Mouse (Mus musculus) liver, postnatal 0 days (tissue): ENCODE data around the gene 0610010K14Rik. TPM values are rescaled to one million over a fixed set of nuclear protein-coding genes. Genes with fewer than 3 reads are reported as not detected.

ENCODE experiments used
- ATAC-seq: fragments of 200-750 bp; cut with Nextera tagmentation; 2 replicates; pipeline ENCODE4 v1.8.0; 2017; ENCODE audit warnings: mild to moderate bottlenecking, moderate library complexity
- DNase-seq: peaks from one replicate; pipeline ENCODE4 v3.0.0-alpha.2; 2016
- H3K27ac ChIP-seq: fragments of 300-500 bp; sonication (generic); 2 replicates; pipeline ENCODE4 v1.5.1; 2014; ENCODE audit warnings: antibody characterized with exemption, moderate library complexity, mild to moderate bottlenecking, low read depth
- H3K27me3 ChIP-seq: fragments of 300-500 bp; sonication (generic); 2 replicates; pipeline ENCODE4 v1.6.1; 2014; ENCODE audit warnings: low read length, control low read depth, mixed read lengths; ENCODE audit not compliant: insufficient read depth
- H3K36me3 ChIP-seq: fragments of 300-500 bp; sonication (generic); replicated peaks from 2 replicates; pipeline ENCODE4 v1.6.1; 2014; ENCODE audit warnings: mild to moderate bottlenecking, control low read depth, low read length, moderate library complexity, mixed read lengths; ENCODE audit not compliant: insufficient read depth
- H3K4me1 ChIP-seq: fragments of 300-500 bp; sonication (generic); 2 replicates; pipeline ENCODE4 v1.6.1; 2014; ENCODE audit warnings: antibody characterized with exemption, mild to moderate bottlenecking, control low read depth; ENCODE audit not compliant: insufficient read depth
- H3K4me2 ChIP-seq: fragments of 300-500 bp; sonication (generic); 2 replicates; pipeline ENCODE4 v1.6.1; 2014; ENCODE audit warnings: low read depth, mild to moderate bottlenecking, low read length, moderate library complexity, mixed read lengths
- H3K4me3 ChIP-seq: fragments of 300-500 bp; sonication (generic); 2 replicates; pipeline ENCODE4 v1.5.1; 2014; ENCODE audit warnings: low read depth, low read length
- H3K9ac ChIP-seq: fragments of 300-500 bp; sonication (generic); replicated peaks from 2 replicates; pipeline ENCODE4 v1.6.1; 2014; ENCODE audit warnings: mild to moderate bottlenecking, moderate library complexity
- H3K9me3 ChIP-seq: fragments of 300-500 bp; sonication (generic); 2 replicates; pipeline ENCODE4 v1.6.1; 2016; ENCODE audit warnings: mild to moderate bottlenecking, control low read depth, low read length, mixed read lengths
- CTCF ChIP-seq: sonication (generic); IDR thresholded peaks from 2 replicates; pipeline ENCODE4 v1.5.1; 2016; ENCODE audit warnings: antibody characterized with exemption, low read depth
- EP300 ChIP-seq: IDR thresholded peaks from 2 replicates; pipeline ENCODE4 v1.6.1; 2016; ENCODE audit warnings: antibody characterized with exemption, low read depth, mild to moderate bottlenecking
- WGBS: fragments of 180-500 bp; shearing (Covaris S2); extraction: QIAGEN DNeasy Blood & Tissue Kit; methylation state at CpG from one replicate; pipeline ENCODE4 v1.1.7; 2014; ENCODE audit not compliant: insufficient replicate concordance; 5-methylcytosine and 5-hydroxymethylcytosine counted together
- polyA plus RNA-seq: library from polyadenylated mRNA; unstranded; fragments of >200 nt; fragmentation: Nextera tagmentation; extraction: Ambion mirVana; gene quantifications from 2 replicates; pipeline ENCODE4 v1.2.1, GENCODE M21; 2015

Gene 0610010K14Rik
- polyA plus RNA-seq, 1 experiment from 2014 or later = 48.9 TPM

- Histone ChIP-seq H3K4me1 (peaks cover 28% of the 10 kb centered on the region), H3K9me3 (no peaks in the 10 kb centered on the region), H3K4me3 (peak overlapping the region; percentile 8; the same call in 1 of the 2 replicates), H3K36me3 (peaks cover 11% of the 10 kb centered on the region; the same call in 1 of the 2 replicates), H3K9ac (0 out of 2 replicates have a peak overlapping the region, but pooled peaks have one; percentile 26), H3K27ac (no peak overlapping the region), H3K27me3 (peaks cover 26% of the 10 kb centered on the region), H3K4me2 (peak overlapping the region; percentile 63)
- TF ChIP-seq EP300 (no peak), CTCF (no peak)
- DNase-seq = no peak
- 30% methylated on average over 10 of the region's 10 CpGs for WGBS
- ATAC-seq = no peak
Observed at GRCm38 (mm10) chr11:70232546-70232945, 5.2 kb downstream of the 0610010K14Rik start.

GRCm38 (mm10) chr11:70230239-70230727 is 7.4 kb downstream of the 0610010K14Rik start:
- H3K36me3 ChIP-seq = peaks cover 5% of the 10 kb centered on the region; the same call in 1 of the 2 replicates
- peak overlapping the region; percentile 17; the same call in 1 of the 2 replicates for H3K9ac ChIP-seq
- peak overlapping the region; percentile 50 for H3K4me3 ChIP-seq
- peaks cover 41% of the 10 kb centered on the region for H3K27me3 ChIP-seq
- H3K9me3 ChIP-seq = no peaks in the 10 kb centered on the region
- under 1% methylated on average over 32 of the region's 32 CpGs for WGBS
- H3K27ac ChIP-seq = peak overlapping the region; percentile 70; the same call in 1 of the 2 replicates
- no peak for TF ChIP-seq EP300
- peak; percentile 99 for TF ChIP-seq CTCF
- DNase-seq (peak; percentile 91), ATAC-seq (peak; percentile 71)
- H3K4me1 ChIP-seq = peaks cover 28% of the 10 kb centered on the region
- peak overlapping the region; percentile 77 for H3K4me2 ChIP-seq

- Histone ChIP-seq H3K9ac (peak within 1 kb of the TSS; percentile 54), H3K4me1 (peaks cover 28% of the 10 kb centered on the region), H3K4me2 (peak within 1 kb of the TSS; percentile 77), H3K36me3 (no peaks in the 10 kb centered on the region), H3K4me3 (peak within 1 kb of the TSS; percentile 50), H3K9me3 (no peaks in the 10 kb centered on the region), H3K27ac (peak within 1 kb of the TSS; percentile 70), H3K27me3 (peaks cover 46% of the 10 kb centered on the region)
- 3% methylated on average over 39 of the region's 39 CpGs for WGBS
- ATAC-seq (peak; percentile 3; the same call in 1 of the 2 replicates), DNase-seq (no peak)
- no peak for TF ChIP-seq EP300
- no peak for TF ChIP-seq CTCF
Observed at GRCm38 (mm10) chr11:70229260-70230010, 8.3 kb downstream of the 0610010K14Rik start, which contains the start of gene Bcl6b. Gene Bcl6b (minus strand): TSS chr11:70229798.

- peaks cover 28% of the 10 kb centered on the region for H3K4me1 ChIP-seq
Observed at GRCm38 (mm10) chr11:70228828-70229227, 8.9 kb downstream of the 0610010K14Rik start.

GRCm38 (mm10) chr11:70227661-70228245 is 10.0 kb downstream of the 0610010K14Rik start:
- H3K4me2 ChIP-seq = peak overlapping the region; percentile 77
- DNase-seq (no peak), ATAC-seq (no peak)
- H3K27ac ChIP-seq = no peak overlapping the region
- 76% methylated on average over 4 of the region's 4 CpGs for WGBS
- peaks cover 32% of the 10 kb centered on the region for H3K4me1 ChIP-seq
- peaks cover 46% of the 10 kb centered on the region for H3K27me3 ChIP-seq
- H3K4me3 ChIP-seq = no peak overlapping the region
- no peak for TF ChIP-seq CTCF
- TF ChIP-seq EP300 = no peak
- no peaks in the 10 kb centered on the region for H3K36me3 ChIP-seq
- H3K9me3 ChIP-seq = no peaks in the 10 kb centered on the region
- H3K9ac ChIP-seq = no peak overlapping the region

More at GRCm38 (mm10) chr11:70228828-70229227, 8.9 kb downstream of the 0610010K14Rik start:
- peak overlapping the region; percentile 50 for H3K4me3 ChIP-seq
- H3K27ac ChIP-seq = peak overlapping the region; percentile 70
- peak overlapping the region; percentile 77 for H3K4me2 ChIP-seq
- H3K36me3 ChIP-seq = no peaks in the 10 kb centered on the region
- TF ChIP-seq EP300 (no peak), CTCF (no peak; the same call in 1 of the 2 replicates)
- H3K9ac ChIP-seq = peak overlapping the region; percentile 54; the same call in 1 of the 2 replicates
- no peaks in the 10 kb centered on the region for H3K9me3 ChIP-seq
- H3K27me3 ChIP-seq = peaks cover 46% of the 10 kb centered on the region
- DNase-seq = peak; percentile 87
- peak; percentile 65 for ATAC-seq
- WGBS = 2% methylated on average over 19 of the region's 19 CpGs

- DNase-seq (no peak), ATAC-seq (no peak)
- Histone ChIP-seq H3K36me3 (no peaks in the 10 kb centered on the region), H3K4me3 (no peak overlapping the region), H3K4me2 (peak overlapping the region; percentile 45), H3K4me1 (peaks cover 32% of the 10 kb centered on the region), H3K9me3 (no peaks in the 10 kb centered on the region), H3K27me3 (peaks cover 46% of the 10 kb centered on the region), H3K27ac (no peak overlapping the region), H3K9ac (no peak overlapping the region)
- TF ChIP-seq EP300 (no peak), CTCF (no peak)
- WGBS = 44% methylated on average over 5 of the region's 5 CpGs
Observed at GRCm38 (mm10) chr11:70227126-70227525, 10.6 kb downstream of the 0610010K14Rik start.
